Mouse (Mus musculus) embryo, embryonic 11.5 days (tissue): ENCODE data around the gene Itgb1bp1.

Source experiments
- DNase-seq: peaks from one replicate; pipeline ENCODE4 v3.0.0-alpha.2; 2012; ENCODE audit warnings: low read depth, low spot score

Gene Itgb1bp1

DNA sequence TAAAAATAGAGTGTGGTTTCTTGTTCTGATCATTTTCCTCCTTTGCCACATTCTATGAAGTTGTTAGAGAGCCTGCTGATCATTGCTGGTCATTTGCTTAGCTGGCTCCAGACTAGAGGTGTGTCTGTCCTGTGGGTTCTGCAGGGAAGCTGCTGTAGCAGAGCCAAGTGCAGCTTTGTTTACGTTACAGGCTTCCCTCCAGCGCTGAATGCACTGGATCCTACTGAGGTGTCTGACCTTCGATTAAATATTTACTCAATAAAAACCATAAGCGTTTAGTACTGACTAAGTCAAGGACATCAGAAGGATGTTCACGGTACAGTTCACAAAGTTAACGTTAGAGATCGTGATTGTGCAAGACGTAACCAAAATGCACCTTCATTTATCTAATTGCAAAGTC lies 15.8 kb upstream of the Itgb1bp1 start:
- no peak for DNase-seq

GRCm38 (mm10) chr12:21301324-21301723 lies 15.2 kb upstream of the Itgb1bp1 start:
- DNase-seq = no peak

DNA sequence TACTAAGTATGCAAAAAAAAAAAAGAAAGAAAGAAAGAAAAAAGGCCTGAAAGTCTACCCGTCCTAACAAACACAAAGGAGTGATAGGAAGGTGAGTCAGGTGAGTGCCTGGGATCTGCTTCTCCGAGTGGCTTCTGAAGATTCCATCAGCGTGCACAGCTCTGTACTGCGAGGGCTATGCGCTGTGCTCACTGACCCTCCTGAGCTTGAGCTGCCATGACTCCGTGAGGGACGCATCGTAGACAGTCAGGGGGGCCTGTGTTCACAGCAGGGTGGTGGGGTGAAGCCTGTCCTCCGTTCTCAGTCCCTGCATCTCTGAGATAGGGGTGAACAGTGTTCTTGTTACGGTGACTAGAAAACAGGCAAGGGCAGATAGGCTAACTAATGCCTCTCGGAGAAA lies 12.8 kb upstream of the Itgb1bp1 start:
- DNase-seq = no peak

DNA sequence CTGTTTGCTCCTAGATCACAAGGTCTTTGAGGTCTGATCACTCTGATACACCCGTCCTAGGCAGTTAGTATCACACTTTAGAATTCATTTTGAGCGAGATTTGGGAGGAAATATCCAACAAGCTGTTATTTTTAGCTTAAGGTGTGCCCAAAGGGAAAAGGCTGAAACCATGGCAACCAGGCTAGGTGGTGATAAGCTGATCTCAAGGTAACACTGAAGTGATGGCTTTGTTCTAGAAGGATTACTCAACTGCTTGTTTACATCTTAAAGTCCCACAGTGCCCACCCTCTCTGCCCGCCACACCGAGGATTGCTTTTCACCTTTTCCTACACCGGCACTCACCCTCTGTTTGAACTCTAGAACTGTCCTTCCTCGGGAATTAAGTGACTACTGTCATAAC lies 3.6 kb upstream of the Itgb1bp1 start:
- DNase-seq = no peak

GRCm38 (mm10) chr12:21288716-21289395 lies 2.8 kb upstream of the Itgb1bp1 start:
- no peak for DNase-seq

DNA sequence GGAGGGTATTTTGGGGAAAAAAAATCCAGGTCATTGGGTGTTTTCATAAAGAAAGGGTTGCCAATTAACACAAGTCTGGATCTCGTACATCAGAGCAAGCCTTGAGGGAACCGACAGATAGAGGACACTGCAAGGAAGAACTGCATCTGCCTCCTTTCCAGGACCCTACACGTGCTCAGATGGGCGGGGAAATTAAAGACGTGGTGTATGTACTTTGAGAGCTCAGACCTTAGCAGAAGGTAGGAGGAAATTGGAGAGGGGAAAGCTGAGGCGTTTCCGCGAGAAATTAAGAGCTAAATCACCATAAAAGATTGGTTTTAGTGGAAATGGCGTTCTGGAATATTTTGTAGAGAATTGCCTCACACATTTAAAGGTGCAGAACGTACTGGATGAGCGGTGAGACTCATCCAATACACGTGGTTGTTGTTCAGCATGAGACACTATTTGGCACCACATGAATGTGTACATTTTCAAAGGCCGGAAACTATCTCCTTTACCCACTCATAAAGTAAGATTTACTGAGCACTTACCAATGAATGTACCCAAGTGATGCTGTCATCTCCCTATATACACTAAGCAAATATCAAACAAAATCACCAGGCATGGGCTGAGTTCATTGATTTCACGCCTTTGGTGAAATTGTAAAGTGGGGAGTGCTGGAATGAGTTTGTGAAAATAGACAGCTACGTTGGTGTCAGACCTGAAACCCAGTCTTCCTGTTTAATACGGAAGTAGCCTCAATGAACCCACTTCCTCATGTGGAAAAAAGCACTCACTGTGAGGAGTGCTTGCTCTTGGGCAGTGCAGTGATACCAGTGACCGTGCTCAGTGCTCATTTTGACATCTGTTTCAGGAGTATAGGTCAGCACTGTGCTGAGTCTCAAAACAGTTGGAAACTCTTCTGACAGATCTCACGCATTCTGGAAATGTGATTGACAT lies 897 bp upstream of the Itgb1bp1 start:
- DNase-seq = no peak

DNA sequence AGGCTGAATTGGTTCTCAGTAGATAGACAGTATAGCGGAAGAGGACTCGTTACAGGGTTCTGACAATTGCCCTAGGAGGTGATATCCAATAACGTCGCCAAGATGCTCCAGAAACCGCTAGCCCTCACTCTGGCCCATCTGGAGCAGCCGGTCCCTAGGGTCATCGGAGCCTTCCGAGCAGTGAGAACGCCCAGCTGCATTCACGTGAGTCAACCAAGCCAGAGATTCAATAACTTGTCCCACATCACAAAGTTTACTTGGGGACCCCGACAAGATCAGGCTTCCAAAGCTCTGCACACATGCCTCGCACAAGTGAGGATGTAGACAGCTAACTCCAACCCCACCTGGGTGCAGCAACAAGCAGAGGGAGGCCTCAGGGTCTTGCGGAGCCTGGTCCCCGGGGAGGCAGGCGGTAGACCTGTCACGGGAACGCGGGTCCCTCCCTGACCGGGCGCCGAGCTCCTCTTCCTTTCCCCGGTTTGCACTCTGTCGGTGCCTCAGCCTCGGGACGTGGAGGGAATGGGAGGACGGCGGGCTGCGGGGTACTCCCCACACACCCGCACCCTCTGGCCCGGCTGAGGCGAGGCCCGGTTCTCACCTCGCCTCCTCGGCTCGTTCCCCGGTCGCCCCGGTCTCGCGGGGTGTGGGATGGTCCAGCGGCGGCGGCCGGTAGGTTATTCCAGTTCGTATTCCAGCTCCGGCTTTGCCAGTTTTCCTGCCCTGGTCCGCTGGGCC lies 409 bp downstream of the Itgb1bp1 start:
- DNase-seq = no peak

- no peak for DNase-seq
Measured at GRCm38 (mm10) chr12:21284761-21285441, 1.2 kb downstream of the Itgb1bp1 start, which contains the start of gene Cpsf3. TSS of gene Cpsf3 (plus strand) at chr12:21285391.

DNA sequence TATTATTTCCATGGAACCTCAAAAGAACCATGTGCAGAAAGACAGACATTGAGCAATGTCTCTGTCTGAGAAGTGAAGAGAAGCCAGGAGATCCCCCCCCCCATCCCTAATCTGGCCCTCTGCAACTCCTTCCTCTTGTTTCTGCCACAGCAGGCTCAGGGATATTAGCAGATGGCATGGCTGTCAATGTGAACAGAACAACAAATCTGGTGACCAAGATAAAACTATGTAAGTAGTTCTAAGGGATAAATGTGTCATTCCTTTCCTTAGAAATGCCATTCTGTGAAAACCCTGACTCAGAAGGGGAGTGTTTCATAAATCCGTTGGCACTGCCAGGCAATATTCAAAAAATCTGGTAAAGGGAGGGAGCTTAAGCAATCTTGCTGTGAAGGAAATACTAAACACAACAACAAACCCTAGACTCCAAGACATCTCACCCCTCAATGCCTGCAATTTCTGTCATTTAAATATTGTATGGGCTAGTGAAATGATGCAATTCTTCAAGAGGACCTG lies 8.7 kb downstream of the Itgb1bp1 start:
- no peak for DNase-seq

GRCm38 (mm10) chr12:21274446-21274845 lies 11.6 kb downstream of the Itgb1bp1 start:
- DNase-seq = no peak

- no peak for DNase-seq
Measured at GRCm38 (mm10) chr12:21268083-21268616, 17.9 kb downstream of the Itgb1bp1 start.

DNA sequence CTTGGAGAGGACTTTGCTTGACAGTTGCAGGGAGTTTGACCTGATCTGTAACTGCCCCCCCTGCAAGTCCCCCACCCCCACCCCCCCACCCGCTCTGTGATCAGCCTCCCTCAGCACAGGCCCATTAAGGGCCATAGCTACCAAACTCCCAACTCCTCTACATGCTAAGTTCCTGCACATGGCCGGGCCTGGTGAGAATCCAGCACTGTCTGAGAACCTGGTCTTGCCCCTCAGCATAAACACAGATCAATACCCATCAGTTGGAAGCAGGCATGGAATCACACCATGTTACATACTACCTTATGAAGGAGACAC lies 19.3 kb downstream of the Itgb1bp1 start:
- no peak for DNase-seq

- peak; percentile 34 for DNase-seq
Measured at GRCm38 (mm10) chr12:21265946-21266783, 19.9 kb downstream of the Itgb1bp1 start.

DNA sequence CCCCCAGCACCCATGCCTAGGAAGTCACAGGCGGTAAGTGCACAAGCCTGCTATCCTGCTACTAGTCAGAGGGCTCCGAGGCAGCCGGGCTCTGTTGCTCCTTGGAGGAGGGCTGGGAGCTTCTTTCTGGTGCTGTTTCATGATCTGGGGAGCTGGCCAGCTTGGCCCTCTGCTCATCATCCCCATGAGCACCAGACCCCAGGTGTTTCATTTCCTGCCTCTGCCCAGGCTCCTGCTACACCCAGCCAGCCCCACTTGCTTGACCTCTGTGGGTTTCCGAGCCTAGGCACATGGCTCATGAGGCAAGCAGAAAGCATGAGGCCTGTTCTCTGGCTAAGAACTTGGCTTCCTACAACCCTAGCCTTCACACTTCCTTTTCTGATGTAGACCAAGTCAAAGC lies 20.6 kb downstream of the Itgb1bp1 start:
- DNase-seq = no peak

GRCm38 (mm10) chr12:21264970-21265369 lies 21.1 kb downstream of the Itgb1bp1 start:
- DNase-seq = no peak

GRCm38 (mm10) chr12:21264241-21264640 lies 21.8 kb downstream of the Itgb1bp1 start:
- DNase-seq = no peak

DNA sequence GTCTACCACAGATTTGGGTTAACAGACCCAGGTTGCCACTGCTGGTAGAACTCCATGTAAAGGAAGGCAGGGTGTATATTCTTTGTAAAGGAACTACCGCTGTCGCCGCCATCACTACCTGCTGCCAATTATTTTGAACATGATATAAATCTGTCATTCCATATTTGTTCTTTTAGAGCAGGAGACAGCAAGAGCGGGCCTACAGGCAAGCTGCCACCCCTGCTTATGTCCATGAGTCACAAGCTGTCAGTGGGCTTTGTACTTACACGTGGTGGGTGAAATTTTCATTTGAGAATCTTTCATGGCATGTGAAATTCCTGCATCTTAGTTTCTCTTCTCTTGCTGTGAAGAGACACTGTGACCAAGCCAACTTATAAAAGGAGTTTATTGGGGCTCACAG lies 22.8 kb downstream of the Itgb1bp1 start:
- DNase-seq = no peak

DNA sequence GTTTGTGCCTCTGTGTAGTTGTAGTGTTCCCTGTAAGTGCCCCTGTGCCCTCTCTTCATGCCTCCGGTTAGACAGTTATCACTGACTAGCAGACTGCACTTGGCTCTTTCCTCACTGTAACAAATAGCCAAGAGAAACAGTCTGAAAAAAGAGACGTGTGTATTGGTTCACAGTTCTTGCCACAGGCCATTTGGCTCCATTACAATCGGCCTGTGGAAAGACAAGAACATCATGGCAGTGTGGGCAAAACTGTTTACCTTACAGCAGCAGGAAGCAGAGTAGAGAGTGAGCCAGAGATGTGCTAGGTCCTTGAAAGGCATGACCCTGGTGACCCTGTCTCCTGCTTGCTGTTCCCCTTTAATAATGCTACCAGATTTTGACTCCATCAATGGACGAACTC lies 24.6 kb downstream of the Itgb1bp1 start:
- DNase-seq = no peak

- DNase-seq = no peak
Measured at GRCm38 (mm10) chr12:21260494-21261256, 25.4 kb downstream of the Itgb1bp1 start.
